Mouse (Mus musculus) gastrocnemius, adult 18-20 months (tissue): ENCODE results near the gene Vat1. TPM values are rescaled to one million over a fixed set of nuclear protein-coding genes. Genes with fewer than 3 reads are reported as not detected.
"Not testable (repeated sequence)": the region's sequence is repeated elsewhere in the genome, so short reads cannot be mapped to it uniquely, and the experiment has no call there.

ENCODE experiments used
- DNase-seq: peaks from one replicate; pipeline ENCODE4 v3.0.0; 2021; ENCODE audit warnings: low spot score
- total RNA-seq, 2 experiments: library from RNA; stranded (reverse); gene quantifications; 2 replicates each; pipeline ENCODE4 v1.2.3; 2021

Vat1 gene
- total RNA-seq, 2 experiments from 2014 or later, result 10.8 to 16.1 TPM

GRCm38 (mm10) chr11:101446319-101446718, 19.7 kb downstream of the Vat1 start:
- DNase-seq, result no peak

DNA sequence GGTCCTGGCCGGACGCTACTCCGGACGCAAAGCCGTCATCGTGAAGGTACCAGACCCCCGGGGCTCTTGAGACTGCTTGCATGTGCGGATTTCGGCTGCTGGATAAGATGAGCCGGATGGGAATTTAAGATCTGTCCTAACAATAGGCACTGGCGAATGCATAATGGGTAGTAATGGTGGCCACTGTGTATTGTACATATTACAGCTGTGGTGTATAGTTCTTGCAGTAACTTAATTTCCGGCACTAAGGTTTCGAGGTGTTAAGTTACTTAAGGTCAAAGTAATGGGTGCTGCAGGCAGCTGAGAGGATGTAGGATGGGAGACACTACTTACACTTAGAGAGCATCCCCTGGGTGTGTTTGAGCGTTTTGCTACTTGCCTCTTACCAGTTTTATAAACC, 23.3 kb downstream of the Vat1 start:
- DNase-seq, result no peak

- peak; percentile 98 for DNase-seq
These were observed 23.8 kb downstream of the Vat1 start, which contains the start of gene Rpl27 for GRCm38 (mm10) chr11:101442127-101442693. TSS of gene Rpl27 (plus strand) at chr11:101442298.

DNA sequence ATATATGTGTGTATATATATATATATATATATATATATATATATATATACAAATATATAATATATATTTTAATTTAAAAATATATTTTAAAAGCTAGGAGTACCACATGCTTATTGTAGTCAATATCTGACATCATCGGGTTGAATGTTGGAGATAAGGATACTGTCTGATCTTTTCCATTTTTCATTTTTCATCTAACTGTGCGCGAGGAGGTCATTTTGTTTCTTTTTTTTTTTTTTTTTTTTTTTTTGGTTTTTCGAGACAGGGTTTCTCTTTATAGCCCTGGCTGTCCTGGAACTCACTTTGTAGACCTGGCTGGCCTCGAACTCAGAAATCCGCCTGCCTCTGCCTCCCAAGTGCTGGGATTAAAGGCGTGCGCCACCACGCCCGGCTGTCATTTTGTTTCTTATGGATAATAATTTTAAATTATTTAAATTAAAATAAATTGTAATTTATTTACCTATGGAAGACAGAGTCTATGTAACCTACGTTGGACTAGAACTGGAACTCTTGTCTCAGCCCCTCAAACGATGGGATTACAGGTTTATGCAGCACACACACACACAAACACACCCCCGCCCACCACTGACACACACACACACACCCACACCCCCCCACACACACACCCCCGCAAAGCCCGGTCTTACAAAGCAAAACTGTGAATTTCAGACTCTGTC, 24.4 kb downstream of the Vat1 start:
- DNase-seq, result not testable (repeated sequence)

DNA sequence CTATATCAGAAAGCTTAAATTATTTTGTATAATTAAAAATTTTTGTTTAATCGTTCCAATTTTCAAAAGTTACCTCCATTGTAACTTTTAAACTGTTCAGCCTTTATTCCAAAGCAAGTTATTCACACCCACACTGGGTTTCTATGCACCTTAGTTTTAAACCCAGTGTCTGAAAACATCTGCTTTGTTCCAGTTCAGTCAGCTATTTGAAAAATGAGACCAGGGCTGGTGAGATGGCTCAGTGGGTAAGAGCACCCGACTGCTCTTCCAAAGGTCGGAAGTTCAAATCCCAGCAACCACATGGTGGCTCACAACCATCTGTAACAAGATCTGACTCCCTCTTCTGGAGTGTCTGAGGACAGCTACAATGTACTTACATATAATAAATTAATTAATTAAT, 28.0 kb downstream of the Vat1 start:
- DNase-seq, result not testable (repeated sequence)

- DNase-seq, result no peak
These were observed 29.1 kb downstream of the Vat1 start for GRCm38 (mm10) chr11:101436916-101437315.

GRCm38 (mm10) chr11:101435831-101436230, 30.2 kb downstream of the Vat1 start:
- DNase-seq, result no peak

DNA sequence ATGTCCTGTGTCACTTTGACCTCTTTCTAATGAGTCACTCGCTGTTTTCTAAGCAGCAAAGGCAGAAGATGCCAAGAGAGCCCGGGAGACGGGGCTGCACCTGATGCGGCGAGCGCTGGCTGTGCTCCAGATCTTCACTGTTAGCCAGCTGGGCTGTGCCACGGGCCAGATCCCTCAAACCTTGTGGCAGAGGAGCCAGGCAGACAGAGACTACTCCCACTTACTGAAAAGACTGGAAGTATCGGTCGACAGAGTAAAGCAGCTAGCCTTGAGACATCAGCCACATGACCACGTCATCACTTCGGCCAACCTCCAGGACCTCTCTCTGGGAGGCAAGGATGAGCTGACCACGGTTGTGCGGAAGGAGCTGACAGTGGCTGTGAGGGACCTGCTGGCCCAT, 32.6 kb downstream of the Vat1 start:
- DNase-seq, result no peak

- DNase-seq, result no peak
These were observed 34.7 kb downstream of the Vat1 start for GRCm38 (mm10) chr11:101431327-101431726.

- DNase-seq, result no peak
These were observed 39.9 kb downstream of the Vat1 start for GRCm38 (mm10) chr11:101426165-101426564.

DNA sequence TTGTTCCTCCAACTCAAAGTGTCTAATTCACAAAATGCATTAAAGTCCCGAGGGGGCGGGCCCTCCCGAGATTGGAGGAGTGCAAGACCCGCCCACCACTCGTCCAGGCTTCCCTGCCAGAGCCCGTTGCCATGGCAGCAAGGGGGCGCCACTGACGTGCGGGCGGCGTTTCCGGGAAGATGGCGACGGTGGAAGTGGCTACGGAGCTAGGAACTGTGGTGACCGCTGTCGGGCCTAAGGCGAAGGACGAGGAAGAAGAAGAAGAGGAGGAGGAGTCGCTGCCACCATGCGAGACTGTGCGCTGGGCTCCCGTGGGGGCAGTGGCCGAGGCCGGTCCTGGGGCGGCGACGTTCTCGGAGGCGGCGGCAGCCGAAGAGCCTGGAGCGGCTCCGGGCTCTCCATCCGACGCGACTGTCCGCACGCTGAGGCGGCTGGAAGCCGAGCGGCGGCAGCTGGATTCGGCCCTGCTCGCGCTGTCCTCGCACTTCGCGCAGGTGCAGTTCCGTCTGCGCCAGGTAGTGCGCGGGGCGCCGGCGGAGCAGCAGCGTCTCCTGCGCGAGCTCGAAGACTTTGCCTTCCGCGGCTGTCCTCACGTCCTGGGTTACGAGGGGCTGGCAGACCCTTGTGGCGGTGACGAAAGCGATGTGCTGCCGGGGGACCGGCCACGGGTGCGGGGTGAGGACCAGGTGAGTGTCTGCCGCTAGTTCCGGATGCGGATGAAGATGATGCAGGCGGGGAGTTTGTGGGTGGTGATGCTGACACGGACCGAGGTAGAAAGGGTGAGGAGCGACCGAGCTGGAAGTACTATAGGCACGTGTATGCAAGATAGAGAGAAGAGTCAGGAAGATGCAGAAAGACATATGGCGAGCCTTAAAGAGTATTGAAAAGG, 40.9 kb downstream of the Vat1 start, which contains the start of the genes Rundc1 and Ptges3l:
Rundc1 (plus strand) TSS at position 161 of the 889 bp plus-strand sequence.
Ptges3l (minus strand) TSS at position 409 of the 889 bp plus-strand sequence.
- peak; percentile 99 for DNase-seq

- DNase-seq, result no peak
These were observed 41.8 kb downstream of the Vat1 start, which contains the start of gene Gm27029 for GRCm38 (mm10) chr11:101424105-101424851. TSS of gene Gm27029 (minus strand) at chr11:101424796.

DNA sequence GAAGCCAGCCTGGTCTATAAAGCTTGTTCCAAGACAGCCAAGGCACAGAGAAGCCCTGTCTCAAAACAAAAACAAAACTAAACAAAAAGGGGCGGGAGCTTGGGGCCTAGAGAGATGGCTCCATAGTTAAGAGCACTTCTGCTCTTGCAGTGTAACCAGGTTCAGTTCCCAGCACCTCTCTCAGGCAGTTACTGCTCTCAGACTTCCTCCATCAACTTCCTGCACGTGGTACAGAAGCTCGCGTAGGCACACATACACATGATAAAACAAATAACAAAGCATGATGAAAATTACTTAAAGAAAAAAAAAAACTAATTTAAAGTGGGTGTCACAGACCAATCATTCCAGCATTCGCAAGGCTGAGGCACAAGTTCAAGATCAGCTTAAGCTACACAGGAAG, 45.9 kb downstream of the Vat1 start:
- no peak for DNase-seq

DNA sequence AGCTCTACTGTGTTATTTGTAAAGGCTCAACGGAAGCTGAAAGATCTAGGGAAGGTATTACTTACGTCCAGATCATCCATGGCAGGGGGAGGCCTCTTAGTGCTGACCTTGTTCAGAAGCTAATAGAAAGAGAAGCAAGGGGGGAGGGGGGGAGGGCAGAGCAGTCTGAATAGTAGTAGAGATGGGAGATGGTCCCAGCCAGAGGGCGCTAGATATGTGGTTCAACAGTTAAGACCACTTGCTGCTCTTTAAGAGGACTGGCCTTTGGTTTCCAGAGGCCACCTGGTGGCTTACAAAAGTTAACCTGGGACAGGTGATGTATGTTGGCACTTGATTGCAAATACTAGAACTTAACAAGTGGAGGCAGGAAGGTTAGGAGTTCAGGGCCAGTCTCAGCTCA, 46.4 kb downstream of the Vat1 start:
- DNase-seq, result no peak

DNA sequence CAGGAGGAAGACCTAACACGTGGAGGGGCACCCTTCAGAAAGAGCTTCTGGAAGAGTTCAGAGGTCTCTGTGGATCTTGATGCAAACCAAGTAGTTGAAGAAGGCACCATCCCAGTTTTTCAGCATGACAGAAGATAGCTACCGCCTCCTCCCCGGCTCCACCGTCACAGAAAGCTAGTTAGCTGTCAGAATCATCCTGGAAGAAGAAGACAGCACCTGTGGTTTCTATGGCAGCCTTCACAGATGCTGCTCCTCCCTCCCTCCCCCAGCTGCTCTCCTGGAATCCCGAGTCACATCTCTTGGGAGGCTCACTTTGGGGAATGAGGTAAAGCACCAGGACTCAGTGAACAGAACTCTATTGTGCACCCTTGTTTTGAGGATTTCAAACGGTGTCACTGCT, 47.0 kb downstream of the Vat1 start:
- no peak for DNase-seq

DNA sequence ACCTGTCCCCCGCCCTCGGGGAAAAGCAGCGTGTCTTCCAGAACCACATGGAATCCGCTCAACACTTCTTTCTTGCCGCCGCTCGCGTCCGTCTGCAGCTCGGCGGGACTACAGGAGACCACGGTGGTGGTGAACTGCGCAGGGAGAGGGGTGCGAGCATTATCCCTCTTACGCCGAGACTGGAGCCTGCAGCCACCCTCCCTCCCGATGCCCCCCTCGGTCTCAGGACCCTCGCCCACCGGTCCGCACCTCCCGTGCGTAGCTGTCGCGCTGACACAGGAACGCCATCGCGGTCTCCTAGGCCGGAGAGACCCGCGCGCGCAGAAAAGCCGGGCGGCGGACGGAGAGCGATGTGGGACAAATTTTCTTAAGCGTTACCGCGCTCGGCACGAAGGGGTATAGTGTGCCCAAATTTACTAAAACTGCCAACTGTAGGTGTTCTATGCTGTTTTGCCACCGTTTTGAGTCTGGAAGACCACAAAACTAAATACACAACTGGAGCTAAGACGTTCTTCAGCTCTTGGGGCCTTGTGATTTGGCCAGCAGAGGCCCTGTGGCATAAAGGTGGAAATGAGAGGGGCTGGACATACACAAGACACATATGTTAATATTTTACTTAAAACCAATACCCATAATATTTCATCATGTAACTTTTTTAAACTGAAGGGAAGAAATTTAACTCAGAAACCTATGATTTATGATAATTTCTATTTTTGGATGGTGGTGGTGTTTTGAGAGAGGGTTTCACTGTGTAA, 48.8 kb downstream of the Vat1 start, which contains the start of gene Aarsd1:
Aarsd1 (minus strand) TSS at position 515 of the 755 bp plus-strand sequence.
- DNase-seq, result peak; percentile 90

- no peak for DNase-seq
These were observed 49.5 kb downstream of the Vat1 start for GRCm38 (mm10) chr11:101416433-101417100.

DNA sequence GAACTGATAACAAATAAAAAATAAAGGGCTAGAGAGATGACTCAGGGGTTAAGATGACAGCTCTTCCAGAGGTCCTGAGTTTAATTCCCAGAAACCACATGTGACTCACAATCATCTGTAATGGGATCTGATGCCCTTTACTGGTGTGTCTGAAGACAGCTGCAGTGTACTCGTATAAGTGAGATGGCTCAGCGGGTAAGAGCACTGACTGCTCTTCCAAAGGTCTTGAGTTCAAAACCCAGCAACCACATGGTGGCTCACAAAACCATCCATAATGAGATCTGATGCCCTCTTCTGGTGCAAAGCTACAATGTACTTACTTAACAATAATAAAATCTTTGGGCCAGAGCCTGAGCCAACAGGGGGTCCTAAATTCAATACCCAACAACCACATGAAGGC, 50.7 kb downstream of the Vat1 start:
- no peak for DNase-seq
